Mouse (Mus musculus): ENCODE data around the gene Rpl10a.

Gene Rpl10a

GRCm38 (mm10) chr17:28328366-28328928, at the start of gene Rpl10a:
Rpl10a (plus strand) TSS chr17:28328471.
- ChIA-PET POLR2A (interaction anchor here (0.7 to 45.8 kb wide), 51 partner anchors 4 to 774 kb away, joined by 3 to 990 read pairs (median 5); partner anchors contain the start of genes Tead3 (in 3 of the 4), Fance (in 2 of the 4), Tulp1 (in 2 of the 4) and Def6 (in 1 of the 4)), CTCF (interaction anchor here in 1 of 4 experiments (1.0 to 1.4 kb wide), 3 partner anchors 23 to 204 kb away, joined by 3 to 7 read pairs (median 3); partner anchors contain the start of genes Def6 and Tead3)

GRCm38 (mm10) chr17:28279236-28279635, 49.0 kb upstream of the Rpl10a start:
- POLR2A ChIA-PET = interaction anchor here in 3 of 4 experiments (0.5 to 2.2 kb wide), 8 partner anchors 10 to 672 kb away, joined by 3 to 8 read pairs (median 4); partner anchors contain the start of gene Rpl10a (in 1 of the 3)
- CTCF ChIA-PET = interaction anchor here in 3 of 4 experiments (0.6 to 6.3 kb wide), 10 partner anchors 10 to 234 kb away, joined by 3 to 44 read pairs (median 6); no protein-coding TSS in a partner anchor

GRCm38 (mm10) chr17:28279780-28280422, 48.4 kb upstream of the Rpl10a start:
- POLR2A ChIA-PET = interaction anchor here in 3 of 4 experiments (0.6 to 2.2 kb wide), 13 partner anchors 8 to 673 kb away, joined by 3 to 8 read pairs (median 4); partner anchors contain the start of gene Rpl10a (in 1 of the 3)
- CTCF ChIA-PET = interaction anchor here in 2 of 4 experiments (0.5 to 6.3 kb wide), 12 partner anchors 10 to 211 kb away, joined by 3 to 44 read pairs (median 4); no protein-coding TSS in a partner anchor

GRCm38 (mm10) chr17:28280423-28280800, 47.9 kb upstream of the Rpl10a start:
- POLR2A ChIA-PET = interaction anchor here (0.7 to 2.2 kb wide), 21 partner anchors 9 to 184 kb away, joined by 3 to 8 read pairs (median 3); partner anchors contain the start of gene Def6 (in 1 of the 4)
- CTCF ChIA-PET = interaction anchor here in 3 of 4 experiments (0.6 to 6.3 kb wide), 21 partner anchors 9 to 820 kb away, joined by 3 to 44 read pairs (median 3); no protein-coding TSS in a partner anchor

GRCm38 (mm10) chr17:28280831-28281377, 47.4 kb upstream of the Rpl10a start:
- ChIA-PET POLR2A (interaction anchor here (0.5 to 1.7 kb wide), 25 partner anchors 9 to 519 kb away, joined by 3 to 8 read pairs (median 3); partner anchors contain the start of gene Def6 (in 1 of the 4)), CTCF (interaction anchor here (0.5 to 6.3 kb wide), 24 partner anchors 9 to 820 kb away, joined by 3 to 44 read pairs (median 3); partner anchors contain the start of gene Ppard (in 1 of the 4))

GRCm38 (mm10) chr17:28281866-28282441, 46.3 kb upstream of the Rpl10a start:
- ChIA-PET POLR2A (interaction anchor here in 2 of 4 experiments (1.2 to 1.6 kb wide), 4 partner anchors 13 to 30 kb away, joined by 3 to 7 read pairs (median 4); no protein-coding TSS in a partner anchor), CTCF (interaction anchor here in 3 of 4 experiments (1.1 to 6.3 kb wide), 6 partner anchors 8 to 56 kb away, joined by 3 to 44 read pairs (median 4); partner anchors contain the start of gene Ppard (in 1 of the 3))

- ChIA-PET POLR2A (interaction anchor here in 2 of 4 experiments (0.6 to 3.8 kb wide), 5 partner anchors 11 to 47 kb away, joined by 3 to 19 read pairs (median 3); partner anchors contain the start of gene Rpl10a (in 1 of the 2)), CTCF (interaction anchor here in 2 of 4 experiments (0.6 to 1.6 kb wide), 2 partner anchors 57 to 958 kb away, joined by 4 to 5 read pairs; no protein-coding TSS in a partner anchor)
Measured at GRCm38 (mm10) chr17:28283199-28283598, 45.1 kb upstream of the Rpl10a start.

GRCm38 (mm10) chr17:28286133-28286532, 42.1 kb upstream of the Rpl10a start:
- ChIA-PET CTCF (interaction anchor here (0.5 to 2.0 kb wide), 9 partner anchors 11 to 89 kb away, joined by 3 to 5 read pairs (median 4); no protein-coding TSS in a partner anchor), POLR2A (interaction anchor here (0.5 to 3.8 kb wide), 14 partner anchors 8 to 74 kb away, joined by 3 to 19 read pairs (median 4); partner anchors contain the start of gene Rpl10a (in 1 of the 4))

GRCm38 (mm10) chr17:28286964-28287363, 41.3 kb upstream of the Rpl10a start:
- ChIA-PET POLR2A (interaction anchor here in 2 of 4 experiments (0.5 to 1.6 kb wide), 7 partner anchors 9 to 43 kb away, joined by 3 read pairs; no protein-coding TSS in a partner anchor), CTCF (interaction anchor here in 1 of 4 experiments (1.0 to 1.6 kb wide), 3 partner anchors 17 to 61 kb away, joined by 3 to 5 read pairs (median 4); no protein-coding TSS in a partner anchor)

GRCm38 (mm10) chr17:28287578-28287977, 40.7 kb upstream of the Rpl10a start:
- ChIA-PET POLR2A (interaction anchor here in 3 of 4 experiments (0.5 to 1.6 kb wide), 8 partner anchors 16 to 537 kb away, joined by 3 to 4 read pairs (median 3); partner anchors contain the start of gene Def6 (in 1 of the 3)), CTCF (interaction anchor here in 1 of 4 experiments (1.0 kb wide), 1 partner anchor 17 kb away, joined by 3 read pairs; no protein-coding TSS in a partner anchor)

- ChIA-PET POLR2A (interaction anchor here in 2 of 4 experiments (0.6 to 1.6 kb wide), 4 partner anchors 16 to 200 kb away, joined by 3 read pairs; no protein-coding TSS in a partner anchor), CTCF (no interaction called here)
Measured at GRCm38 (mm10) chr17:28287980-28288379, 40.3 kb upstream of the Rpl10a start.

- POLR2A ChIA-PET = interaction anchor here in 2 of 4 experiments (0.7 to 1.8 kb wide), 4 partner anchors 14 to 64 kb away, joined by 3 to 5 read pairs (median 5); no protein-coding TSS in a partner anchor
- CTCF ChIA-PET = interaction anchor here in 3 of 4 experiments (0.5 to 1.6 kb wide), 9 partner anchors 9 to 217 kb away, joined by 3 to 5 read pairs (median 3); no protein-coding TSS in a partner anchor
Measured at GRCm38 (mm10) chr17:28290262-28290661, 38.0 kb upstream of the Rpl10a start.

GRCm38 (mm10) chr17:28290671-28291070, 37.6 kb upstream of the Rpl10a start:
- POLR2A ChIA-PET = interaction anchor here in 1 of 4 experiments (0.7 to 1.4 kb wide), 4 partner anchors 14 to 57 kb away, joined by 3 to 5 read pairs (median 4); no protein-coding TSS in a partner anchor

GRCm38 (mm10) chr17:28291346-28291745, 36.9 kb upstream of the Rpl10a start:
- ChIA-PET POLR2A (interaction anchor here in 1 of 4 experiments (1.2 to 1.4 kb wide), 3 partner anchors 13 to 40 kb away, joined by 3 to 5 read pairs (median 4); no protein-coding TSS in a partner anchor), CTCF (interaction anchor here in 1 of 4 experiments (1.2 to 1.3 kb wide), 2 partner anchors 17 to 65 kb away, joined by 5 read pairs; no protein-coding TSS in a partner anchor)

More at GRCm38 (mm10) chr17:28290671-28291070, 37.6 kb upstream of the Rpl10a start:
- CTCF ChIA-PET = interaction anchor here in 3 of 4 experiments (0.5 to 1.3 kb wide), 5 partner anchors 11 to 218 kb away, joined by 3 to 5 read pairs (median 3); no protein-coding TSS in a partner anchor

- POLR2A ChIA-PET = interaction anchor here in 3 of 4 experiments (0.7 to 3.2 kb wide), 7 partner anchors 10 to 1251 kb away, joined by 3 to 8 read pairs (median 4); partner anchors contain the start of gene Fance (in 1 of the 3)
- CTCF ChIA-PET = interaction anchor here in 2 of 4 experiments (0.6 to 1.4 kb wide), 3 partner anchors 9 to 195 kb away, joined by 3 to 8 read pairs (median 4); no protein-coding TSS in a partner anchor
Measured at GRCm38 (mm10) chr17:28293716-28294115, 34.6 kb upstream of the Rpl10a start.
